Mouse (Mus musculus): ENCODE results near the gene Arl15. TPM values are rescaled to one million over a fixed set of nuclear protein-coding genes. Genes with fewer than 3 reads are reported as not detected.

The Arl15 gene
- polyA plus RNA-seq, 1 experiment from 2014 or later, result 11.8 TPM

GRCm38 (mm10) chr13:113983633-113984032 is 189.3 kb downstream of the Arl15 start:
- no peak overlapping the region for H3K27ac ChIP-seq (ENCODE audit: low read depth)
- ATAC-seq (ENCODE audit: insufficient read depth) (no peak), DNase-seq (peak; percentile 12)
- WGBS, result 45% methylated on average over 6 of the region's 6 CpGs
- H3K27me3 ChIP-seq (ENCODE audit: insufficient read depth, low read length), result no peaks in the 10 kb centered on the region
- no peak overlapping the region for H3K9ac ChIP-seq
- no peaks in the 10 kb centered on the region for H3K9me3 ChIP-seq (ENCODE audit: low read depth, low read length)
- TF ChIP-seq CTCF (IDR thresholded peaks at IDR 0.05; ENCODE audit: low read depth), result no peak
- no peaks in the 10 kb centered on the region for H3K4me1 ChIP-seq (ENCODE audit: insufficient read depth)
- H3K4me3 ChIP-seq (ENCODE audit: low read depth, low read length), result no peak overlapping the region
- no peak overlapping the region for H3K4me2 ChIP-seq
- H3K36me3 ChIP-seq (ENCODE audit: insufficient read depth), result no peaks in the 10 kb centered on the region

GRCm38 (mm10) chr13:113984491-113984890 is 190.2 kb downstream of the Arl15 start:
- 91% methylated on average over 4 of the region's 4 CpGs for WGBS

GRCm38 (mm10) chr13:113986864-113987562 is 192.7 kb downstream of the Arl15 start:
- Histone ChIP-seq H3K4me1 (ENCODE audit: insufficient read depth) (no peaks in the 10 kb centered on the region), H3K27me3 (ENCODE audit: insufficient read depth, low read length) (no peaks in the 10 kb centered on the region), H3K4me3 (ENCODE audit: low read depth, low read length) (no peak overlapping the region), H3K36me3 (ENCODE audit: insufficient read depth) (no peaks in the 10 kb centered on the region), H3K9ac (no peak overlapping the region), H3K4me2 (no peak overlapping the region), H3K9me3 (ENCODE audit: low read depth, low read length) (no peaks in the 10 kb centered on the region), H3K27ac (ENCODE audit: low read depth) (no peak overlapping the region)
- peak; percentile 35; the same call in 1 of the 2 replicates for ATAC-seq (ENCODE audit: insufficient read depth)
- TF ChIP-seq CTCF (IDR thresholded peaks at IDR 0.05; ENCODE audit: low read depth), result no peak
- WGBS, result 81% methylated on average over 13 of the region's 13 CpGs
- peak; percentile 33 for DNase-seq

More at GRCm38 (mm10) chr13:113984491-113984890, 190.2 kb downstream of the Arl15 start:
- Histone ChIP-seq H3K27ac (ENCODE audit: low read depth) (no peak overlapping the region), H3K4me1 (ENCODE audit: insufficient read depth) (no peaks in the 10 kb centered on the region), H3K36me3 (ENCODE audit: insufficient read depth) (no peaks in the 10 kb centered on the region), H3K9ac (no peak overlapping the region), H3K4me2 (no peak overlapping the region), H3K27me3 (ENCODE audit: insufficient read depth, low read length) (no peaks in the 10 kb centered on the region), H3K4me3 (ENCODE audit: low read depth, low read length) (no peak overlapping the region), H3K9me3 (ENCODE audit: low read depth, low read length) (no peaks in the 10 kb centered on the region)
- TF ChIP-seq CTCF (IDR thresholded peaks at IDR 0.05; ENCODE audit: low read depth), result no peak
- DNase-seq (no peak), ATAC-seq (ENCODE audit: insufficient read depth) (no peak)

GRCm38 (mm10) chr13:113990247-113990646 is 195.9 kb downstream of the Arl15 start:
- H3K36me3 ChIP-seq (ENCODE audit: insufficient read depth), result no peaks in the 10 kb centered on the region

GRCm38 (mm10) chr13:113990701-113991100 is 196.4 kb downstream of the Arl15 start:
- no peak for DNase-seq
- ATAC-seq (ENCODE audit: insufficient read depth), result no peak

More at GRCm38 (mm10) chr13:113990247-113990646, 195.9 kb downstream of the Arl15 start:
- Histone ChIP-seq H3K4me3 (ENCODE audit: low read depth, low read length) (no peak overlapping the region), H3K27ac (ENCODE audit: low read depth) (no peak overlapping the region), H3K9ac (no peak overlapping the region), H3K27me3 (ENCODE audit: insufficient read depth, low read length) (no peaks in the 10 kb centered on the region), H3K9me3 (ENCODE audit: low read depth, low read length) (no peaks in the 10 kb centered on the region), H3K4me1 (ENCODE audit: insufficient read depth) (no peaks in the 10 kb centered on the region), H3K4me2 (no peak overlapping the region)
- 82% methylated on average over 3 of the region's 3 CpGs for WGBS
- DNase-seq (no peak), ATAC-seq (ENCODE audit: insufficient read depth) (no peak)
- no peak for TF ChIP-seq CTCF (IDR thresholded peaks at IDR 0.05; ENCODE audit: low read depth)

GRCm38 (mm10) chr13:113993066-113993465 is 198.8 kb downstream of the Arl15 start:
- Histone ChIP-seq H3K27me3 (ENCODE audit: insufficient read depth, low read length) (no peaks in the 10 kb centered on the region), H3K36me3 (ENCODE audit: insufficient read depth) (no peaks in the 10 kb centered on the region), H3K9ac (no peak overlapping the region), H3K27ac (ENCODE audit: low read depth) (no peak overlapping the region), H3K4me3 (ENCODE audit: low read depth, low read length) (no peak overlapping the region), H3K4me1 (ENCODE audit: insufficient read depth) (no peaks in the 10 kb centered on the region), H3K4me2 (no peak overlapping the region), H3K9me3 (ENCODE audit: low read depth, low read length) (no peaks in the 10 kb centered on the region)
- 92% methylated on average over 2 of the region's 2 CpGs for whole genome bisulfite sequencing
- no peak for TF ChIP-seq CTCF (IDR thresholded peaks at IDR 0.05; ENCODE audit: low read depth)
- ATAC-seq (ENCODE audit: insufficient read depth) (no peak), DNase-seq (no peak)

More at GRCm38 (mm10) chr13:113990701-113991100, 196.4 kb downstream of the Arl15 start:
- H3K36me3 ChIP-seq (ENCODE audit: insufficient read depth), result no peaks in the 10 kb centered on the region
- no peak overlapping the region for H3K9ac ChIP-seq
- no peak for TF ChIP-seq CTCF (IDR thresholded peaks at IDR 0.05; ENCODE audit: low read depth)
- H3K9me3 ChIP-seq (ENCODE audit: low read depth, low read length), result no peaks in the 10 kb centered on the region
- 82% methylated on average over 10 of the region's 10 CpGs for whole genome bisulfite sequencing
- no peak overlapping the region for H3K4me2 ChIP-seq
- H3K4me1 ChIP-seq (ENCODE audit: insufficient read depth), result no peaks in the 10 kb centered on the region
- H3K27me3 ChIP-seq (ENCODE audit: insufficient read depth, low read length), result no peaks in the 10 kb centered on the region
- H3K27ac ChIP-seq (ENCODE audit: low read depth), result no peak overlapping the region
- H3K4me3 ChIP-seq (ENCODE audit: low read depth, low read length), result no peak overlapping the region

- no peak for DNase-seq
- no peaks in the 10 kb centered on the region for H3K4me1 ChIP-seq (ENCODE audit: insufficient read depth)
- no peaks in the 10 kb centered on the region for H3K36me3 ChIP-seq (ENCODE audit: insufficient read depth)
- H3K9me3 ChIP-seq (ENCODE audit: low read depth, low read length), result no peaks in the 10 kb centered on the region
- no peak overlapping the region for H3K4me3 ChIP-seq (ENCODE audit: low read depth, low read length)
- no peak for ATAC-seq (ENCODE audit: insufficient read depth)
- no peaks in the 10 kb centered on the region for H3K27me3 ChIP-seq (ENCODE audit: insufficient read depth, low read length)
- H3K27ac ChIP-seq (ENCODE audit: low read depth), result no peak overlapping the region
- no peak overlapping the region for H3K9ac ChIP-seq
- 65% methylated on average over 6 of the region's 6 CpGs for WGBS
- TF ChIP-seq CTCF (IDR thresholded peaks at IDR 0.05; ENCODE audit: low read depth), result no peak
- no peak overlapping the region for H3K4me2 ChIP-seq
Measured at GRCm38 (mm10) chr13:113994586-113994985, 200.3 kb downstream of the Arl15 start.
